Mouse (Mus musculus) ES-E14 (cell line): ENCODE measurements around the gene Ccdc146. TPM values are rescaled to one million over a fixed set of nuclear protein-coding genes. Genes with fewer than 3 reads are reported as not detected.

ENCODE experiments used
- DNase-seq: peaks from one replicate; pipeline ENCODE4 v3.0.0-alpha.2; 2013; ENCODE audit warnings: low read depth, low spot score
- H3K27ac ChIP-seq: 2 replicates; pipeline ENCODE4 v1.5.1; 2012; ENCODE audit warnings: low read depth, mild to moderate bottlenecking, low read length, moderate library complexity, mixed read lengths; ENCODE audit not compliant: poor library complexity, insufficient read depth, severe bottlenecking
- H3K36me3 ChIP-seq: 2 replicates; pipeline ENCODE4 v1.6.1; 2012; ENCODE audit warnings: mild to moderate bottlenecking, low read length, moderate library complexity, mixed read lengths; ENCODE audit not compliant: control insufficient read depth, poor library complexity, insufficient read depth, severe bottlenecking
- H3K4me1 ChIP-seq, 2 experiments: fragments of 150-350 bp in 1 of 2; sonication (generic) in 1 of 2; 2 replicates each; pipeline ENCODE4 v1.6.1; 2012; ENCODE audit warnings: low read length in 2 of 2, mild to moderate bottlenecking in 1 of 2, mixed read lengths in 1 of 2; ENCODE audit not compliant: control insufficient read depth in 2 of 2, insufficient read depth in 2 of 2, poor library complexity in 1 of 2
- H3K4me3 ChIP-seq, 2 experiments: fragments of 150-350 bp in 1 of 2; sonication (generic) in 1 of 2; 2 replicates each; pipeline ENCODE4 v1.5.1; 2012; ENCODE audit warnings: low read length in 2 of 2, low read depth in 1 of 2, mild to moderate bottlenecking in 1 of 2, mixed read lengths in 1 of 2; ENCODE audit not compliant: insufficient read depth in 1 of 2, poor library complexity in 1 of 2, severe bottlenecking in 1 of 2
- H3K9ac ChIP-seq: 2 replicates; pipeline ENCODE4 v1.6.1; 2012; ENCODE audit warnings: low read depth, mild to moderate bottlenecking, low read length, mixed read lengths; ENCODE audit not compliant: poor library complexity, insufficient read depth, severe bottlenecking
- H3K9me3 ChIP-seq: fragments of 150-350 bp; sonication (generic); 2 replicates; pipeline ENCODE4 v1.6.1; 2012; ENCODE audit warnings: low read depth, mild to moderate bottlenecking, low read length; ENCODE audit not compliant: control insufficient read depth, insufficient read depth
- CHD2 ChIP-seq: IDR thresholded peaks from 2 replicates; pipeline ENCODE4 v1.6.1; 2014; ENCODE audit warnings: mild to moderate bottlenecking, low read depth, low read length, inconsistent platforms
- HCFC1 ChIP-seq: IDR thresholded peaks from 2 replicates; pipeline ENCODE4 v1.6.1; 2012; ENCODE audit warnings: low read length, inconsistent platforms, borderline replicate concordance; ENCODE audit not compliant: insufficient read depth
- MAFK ChIP-seq: IDR thresholded peaks from 2 replicates; pipeline ENCODE4 v1.6.1; 2014; ENCODE audit warnings: mild to moderate bottlenecking, low read depth, low read length, inconsistent platforms; ENCODE audit not compliant: insufficient read depth
- ZC3H11A ChIP-seq: IDR thresholded peaks from 2 replicates; pipeline ENCODE4 v1.6.1; 2012; ENCODE audit warnings: low read depth, mild to moderate bottlenecking, inconsistent platforms, low read length, borderline replicate concordance
- ZNF384 ChIP-seq: IDR thresholded peaks from 2 replicates; pipeline ENCODE4 v1.6.1; 2012; ENCODE audit warnings: low read depth, low read length, inconsistent platforms
- in situ Hi-C, 2 experiments: fragments of 600-800 bp; cut with MboI; formaldehyde crosslinking; loops; one replicate each; pipeline ENCODE4 v1.15.1; 2025; ENCODE audit warnings: low sequenced_read_pairs in 2 of 2, inconsistent platforms in 1 of 2; ENCODE audit not compliant: unreplicated experiment in 2 of 2
- total RNA-seq: library from RNA; depleted of rRNA; stranded (reverse); fragments of 300-350 nt; gene quantifications from 2 replicates; pipeline ENCODE4 v1.2.3, GENCODE M21; 2012

Ccdc146 gene
- total RNA-seq, 1 experiment: not detected

- Histone ChIP-seq H3K36me3 (peaks cover 17% of the 10 kb centered on the region), H3K4me1 (no peaks in the 10 kb centered on the region), H3K4me3 (no peak overlapping the region), H3K9ac (no peak overlapping the region), H3K27ac (no peak overlapping the region), H3K9me3 (no peaks in the 10 kb centered on the region)
- TF ChIP-seq HCFC1: no peak
- TF ChIP-seq ZNF384: no peak
- TF ChIP-seq ZC3H11A: no peak
- no peak for TF ChIP-seq CHD2
- DNase-seq: no peak
- in situ Hi-C loops: no loop called here
These were observed 15.1 kb upstream of the Ccdc146 start for GRCm38 (mm10) chr5:21439446-21440110.

- Histone ChIP-seq H3K27ac (no peak overlapping the region), H3K4me1 (no peaks in the 10 kb centered on the region), H3K4me3 (no peak overlapping the region), H3K36me3 (peaks cover 17% of the 10 kb centered on the region), H3K9ac (no peak overlapping the region), H3K9me3 (no peaks in the 10 kb centered on the region)
- in situ Hi-C loops: no loop called here
- DNase-seq: no peak
- no peak for TF ChIP-seq ZC3H11A
- no peak for TF ChIP-seq CHD2
- no peak for TF ChIP-seq ZNF384
- no peak for TF ChIP-seq MAFK
- no peak for TF ChIP-seq HCFC1
These were observed 14.0 kb upstream of the Ccdc146 start for GRCm38 (mm10) chr5:21438428-21438827.

GRCm38 (mm10) chr5:21436471-21436975 is 12.0 kb upstream of the Ccdc146 start:
- no peak overlapping the region for H3K27ac ChIP-seq
- DNase-seq: no peak

GRCm38 (mm10) chr5:21434148-21434929 is 9.9 kb upstream of the Ccdc146 start:
- no peaks in the 10 kb centered on the region for H3K4me1 ChIP-seq
- H3K9ac ChIP-seq: no peak overlapping the region
- no peak overlapping the region for H3K4me3 ChIP-seq
- TF ChIP-seq CHD2: no peak
- TF ChIP-seq ZNF384: no peak
- TF ChIP-seq MAFK: no peak
- no peak for TF ChIP-seq HCFC1
- TF ChIP-seq ZC3H11A: no peak
- no peak overlapping the region for H3K27ac ChIP-seq
- peaks cover 3% of the 10 kb centered on the region for H3K36me3 ChIP-seq
- H3K9me3 ChIP-seq: no peaks in the 10 kb centered on the region
- in situ Hi-C loops: no loop called here
- no peak for DNase-seq

More at GRCm38 (mm10) chr5:21436471-21436975, 12.0 kb upstream of the Ccdc146 start:
- TF ChIP-seq MAFK: no peak
- TF ChIP-seq HCFC1: no peak
- no peak for TF ChIP-seq ZNF384
- no peak for TF ChIP-seq CHD2
- TF ChIP-seq ZC3H11A: no peak
- H3K36me3 ChIP-seq: peaks cover 6% of the 10 kb centered on the region
- in situ Hi-C loops: no loop called here
- H3K4me1 ChIP-seq: no peaks in the 10 kb centered on the region
- H3K4me3 ChIP-seq: no peak overlapping the region
- H3K9ac ChIP-seq: no peak overlapping the region
- H3K9me3 ChIP-seq: no peaks in the 10 kb centered on the region
